Mouse (Mus musculus) cerebellum, adult 9-10 months (tissue): ENCODE data around the gene Fam120b.

ENCODE experiments used
- DNase-seq: peaks from one replicate; pipeline ENCODE4 v3.0.0; 2022

Fam120b gene

GRCm38 (mm10) chr17:15395997-15396675 lies at the start of gene Fam120b:
Gene Fam120b, plus strand, starts transcription at chr17:15396202.
- DNase-seq = peak; percentile 92

- DNase-seq = no peak
Measured at GRCm38 (mm10) chr17:15350152-15350551, 45.9 kb upstream of the Fam120b start.

GRCm38 (mm10) chr17:15352869-15353610 lies 43.0 kb upstream of the Fam120b start:
- DNase-seq = no peak

GRCm38 (mm10) chr17:15354006-15354405 lies 42.0 kb upstream of the Fam120b start:
- no peak for DNase-seq

- no peak for DNase-seq
Measured at GRCm38 (mm10) chr17:15355072-15355471, 40.9 kb upstream of the Fam120b start.

GRCm38 (mm10) chr17:15356526-15356925 lies 39.5 kb upstream of the Fam120b start:
- no peak for DNase-seq

- no peak for DNase-seq
Measured at GRCm38 (mm10) chr17:15357071-15357470, 38.9 kb upstream of the Fam120b start.

- DNase-seq = no peak
Measured at GRCm38 (mm10) chr17:15363656-15364055, 32.3 kb upstream of the Fam120b start.

- DNase-seq = no peak
Measured at GRCm38 (mm10) chr17:15365650-15366049, 30.4 kb upstream of the Fam120b start.

- no peak for DNase-seq
Measured at GRCm38 (mm10) chr17:15370401-15370800, 25.6 kb upstream of the Fam120b start.

- DNase-seq = no peak
Measured at GRCm38 (mm10) chr17:15371967-15372835, 23.8 kb upstream of the Fam120b start.

- no peak for DNase-seq
Measured at GRCm38 (mm10) chr17:15372931-15373652, 22.9 kb upstream of the Fam120b start.

GRCm38 (mm10) chr17:15374321-15375141 lies 21.5 kb upstream of the Fam120b start:
- DNase-seq = no peak

- DNase-seq = no peak
Measured at GRCm38 (mm10) chr17:15375224-15375623, 20.8 kb upstream of the Fam120b start.

- no peak for DNase-seq
Measured at GRCm38 (mm10) chr17:15375701-15376493, 20.1 kb upstream of the Fam120b start.

GRCm38 (mm10) chr17:15376494-15377181 lies 19.4 kb upstream of the Fam120b start, which contains the start of gene Dll1:
Gene Dll1, minus strand, starts transcription at chr17:15376872.
- DNase-seq = no peak

- no peak for DNase-seq
Measured at GRCm38 (mm10) chr17:15377901-15378300, 18.1 kb upstream of the Fam120b start.

- no peak for DNase-seq
Measured at GRCm38 (mm10) chr17:15378413-15379109, 17.4 kb upstream of the Fam120b start.

- no peak for DNase-seq
Measured at GRCm38 (mm10) chr17:15379741-15380526, 16.1 kb upstream of the Fam120b start.
